Comparison of ENCODE assay signal across 21 mouse cellular contexts in the genomic region with DNA sequence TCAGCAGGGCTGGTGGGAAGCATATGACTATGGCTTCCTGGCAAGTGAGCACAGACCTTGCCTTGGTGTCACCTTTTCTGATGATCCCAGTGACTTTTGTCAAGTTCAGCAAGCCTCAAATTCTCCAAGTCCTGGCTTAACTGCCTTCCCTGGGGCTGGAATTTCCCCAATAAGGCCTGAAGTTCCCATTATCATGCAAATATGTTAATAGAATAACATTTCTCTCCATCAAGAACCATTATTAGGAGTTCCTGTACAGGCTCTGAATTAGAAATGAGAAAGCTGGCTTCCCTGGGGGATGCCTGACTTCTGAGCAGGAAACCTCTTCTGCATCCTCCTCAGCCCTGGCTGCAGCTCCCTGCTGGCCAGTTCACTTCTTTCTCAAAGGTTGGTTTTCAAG.
A peak's percentile ranks its signal among the peaks of the same experiment; 100 is the strongest.
DNase-seq lines count a peak whose midpoint lies in the region; TF ChIP-seq lines count a peak whose summit lies in the region.
"Had no signal": no experiment of that assay in that cellular context is flagged by ENCODE, and none has a peak within 500 bp of the region (broad histone marks: within the 10 kb centered on the region; RNA-seq: fewer than 3 reads in every experiment).

No protein-coding gene starts in this region.

- in situ Hi-C loops in ES-E14 (cut with MboI; ENCODE audit: low sequenced_read_pairs in 2 of 2, unreplicated experiment in 2 of 2): no loop called here

- no peaks in the 10 kb centered on the region for H3K36me3 ChIP-seq in ES-E14 (ENCODE audit: control insufficient read depth, insufficient read depth, low read length, poor library complexity, severe bottlenecking)
- H3K36me3 ChIP-seq: embryonic facial prominence, embryonic 13.5 days; embryonic facial prominence, embryonic 15.5 days; forebrain, embryonic 10.5 days; forebrain, embryonic 12.5 days had no signal

- H3K9me3 ChIP-seq in ES-E14 (ENCODE audit: control insufficient read depth, insufficient read depth, low read depth, low read length): no peaks in the 10 kb centered on the region
- H3K9me3 ChIP-seq: embryonic facial prominence, embryonic 15.5 days had no signal

- peaks cover 2 to 9% of the 10 kb centered on the region in 2 experiments; a peak in 3 of 4 replicates for H3K4me1 ChIP-seq in ES-E14 (ENCODE audit: control insufficient read depth in 2 of 2, insufficient read depth in 2 of 2, low read length in 2 of 2, poor library complexity in 1 of 2)
- H3K4me1 ChIP-seq: embryonic facial prominence, embryonic 13.5 days; embryonic facial prominence, embryonic 15.5 days had no signal

- H3K9ac ChIP-seq in ES-E14 (ENCODE audit: insufficient read depth, low read depth, low read length, poor library complexity, severe bottlenecking): no peak overlapping the region
- H3K9ac ChIP-seq: embryonic facial prominence, embryonic 13.5 days; embryonic facial prominence, embryonic 15.5 days; forebrain, embryonic 12.5 days had no signal

- H3K4me3 ChIP-seq in ES-E14 (ENCODE audit: insufficient read depth in 1 of 2, low read depth in 1 of 2, low read length in 2 of 2, poor library complexity in 1 of 2, severe bottlenecking in 1 of 2): no peak overlapping the region
- H3K4me3 ChIP-seq: embryonic facial prominence, embryonic 13.5 days; embryonic facial prominence, embryonic 15.5 days; erythroblast, embryonic 14.5 days; forebrain, embryonic 10.5 days; forebrain, embryonic 12.5 days had no signal

- DNase-seq in ES-CJ7 (ENCODE audit: low read depth, low spot score) (peak; percentile 78), ES-E14 (ENCODE audit: low read depth, low spot score) (peak; percentile 31), ZHBTc4 (ENCODE audit: low read depth, low spot score) (peak; percentile 85), MN1 (ENCODE audit: low spot score) (no peak)
- DNase-seq in right cerebral cortex, postnatal 36 days (ENCODE audit: low spot score in 2 of 2): no peak
- DNase-seq in urinary bladder, adult 2 months (ENCODE audit: low spot score): no peak
- DNase-seq: adrenal gland, adult 8-10 months; adrenal gland, postnatal 14 days; adrenal gland, postnatal 36 days; cerebellum, adult 11 months; cerebellum, adult 18-20 months; cerebellum, adult 8-10 months; cerebellum, adult 9-11 months; cerebellum, postnatal 14 days; cerebellum, postnatal 36 days; embryo, embryonic 11 days had no signal

- no peak overlapping the region for H3K27ac ChIP-seq in ES-E14 (ENCODE audit: insufficient read depth, low read depth, low read length, poor library complexity, severe bottlenecking)
- H3K27ac ChIP-seq: embryonic facial prominence, embryonic 13.5 days; embryonic facial prominence, embryonic 15.5 days; forebrain, embryonic 10.5 days; forebrain, embryonic 12.5 days had no signal

TF ChIP-seq in ES-E14, 5 proteins besides CTCF, POLR2A, EP300 and RAD21:
- TF ChIP-seq CHD2 (IDR thresholded peaks at IDR 0.05; ENCODE audit: low read depth, low read length) (no peak), MAFK (IDR thresholded peaks at IDR 0.05; ENCODE audit: insufficient read depth, low read depth, low read length) (no peak), HCFC1 (IDR thresholded peaks at IDR 0.05; ENCODE audit: borderline replicate concordance, insufficient read depth, low read length) (no peak), ZC3H11A (IDR thresholded peaks at IDR 0.05; ENCODE audit: borderline replicate concordance, low read depth, low read length) (no peak), ZNF384 (IDR thresholded peaks at IDR 0.05; ENCODE audit: low read depth, low read length) (no peak)

Comparison
In these comparisons a context has a peak if more than half of its experiments do, and no peak if none do; other contexts are left out.
1. DNase-seq: peak in ES-CJ7 (single experiment), ES-E14 (single experiment) and ZHBTc4 (single experiment); none in right cerebral cortex, postnatal 36 days (0 of 2), urinary bladder, adult 2 months (single experiment) and MN1 (single experiment).